Mouse (Mus musculus): ENCODE results near the gene Fxr1. TPM values are rescaled to one million over a fixed set of nuclear protein-coding genes. Genes with fewer than 3 reads are reported as not detected.

Gene Fxr1
- polyA plus RNA-seq, 1 experiment from 2014 or later, result 45.8 TPM

DNA sequence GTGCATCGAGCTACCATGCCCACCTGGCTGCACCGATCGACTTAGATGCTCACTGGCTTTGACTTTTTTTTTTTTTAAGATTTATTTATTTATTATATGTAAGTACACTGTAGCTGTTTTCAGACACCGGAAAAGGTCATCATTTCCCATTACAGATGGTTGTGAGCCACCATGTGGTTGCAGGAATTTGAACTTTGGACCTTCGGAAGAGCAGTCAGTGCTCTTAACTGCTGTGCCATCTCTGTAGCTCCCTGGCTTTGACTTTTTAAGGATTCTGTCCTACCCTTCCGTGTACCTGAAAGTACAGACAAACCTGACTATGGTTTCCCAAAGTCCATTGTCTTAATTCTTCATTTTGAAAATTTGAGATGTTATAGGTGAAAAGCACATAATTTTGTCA, 53.0 kb downstream of the Fxr1 start:
- Histone ChIP-seq H3K27ac (no peak overlapping the region), H3K9ac (replicated peaks) (no peak overlapping the region), H3K27me3 (no peaks in the 10 kb centered on the region), H3K36me3 (peaks cover 32% of the 10 kb centered on the region), H3K4me1 (replicated peaks) (no peaks in the 10 kb centered on the region), H3K4me3 (replicated peaks) (no peak overlapping the region), H3K9me3 (no peaks in the 10 kb centered on the region), H3K4me2 (replicated peaks) (no peak overlapping the region)
- ATAC-seq, result no peak
- WGBS, result 95% methylated on average over 6 of the region's 6 CpGs

DNA sequence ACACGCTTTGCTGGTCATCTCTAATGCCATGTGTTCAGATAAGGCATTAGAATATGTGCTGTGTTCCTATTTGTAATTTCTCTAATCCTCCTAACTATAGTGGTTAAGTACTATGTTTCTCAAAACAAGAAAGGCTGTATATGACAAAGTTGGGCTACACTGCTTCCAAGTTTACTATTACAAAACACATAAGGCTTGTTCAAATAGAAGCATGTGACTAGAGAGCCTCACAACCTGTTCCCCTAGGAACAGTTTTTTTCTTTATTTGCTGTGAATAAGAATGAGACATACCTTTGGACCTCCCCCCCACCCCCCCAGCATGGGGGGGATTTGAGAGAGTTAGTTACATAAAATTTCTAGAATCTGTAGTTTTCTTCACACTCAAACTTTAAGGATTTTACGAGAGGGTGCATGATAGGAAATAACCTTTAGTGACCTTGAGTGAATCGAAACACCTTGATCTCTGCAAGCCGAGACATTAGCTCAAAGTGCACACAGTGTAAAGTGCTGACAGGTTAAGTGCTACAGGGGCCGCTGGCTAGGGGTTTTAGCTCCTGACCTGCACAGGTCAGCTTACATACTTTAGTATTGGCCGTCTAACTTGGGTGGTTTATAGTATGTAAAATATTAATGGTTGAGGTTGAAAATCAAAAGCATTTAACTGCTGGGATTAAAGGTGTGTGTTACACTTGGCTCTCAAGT, 56.5 kb downstream of the Fxr1 start:
- Histone ChIP-seq H3K4me1 (replicated peaks) (peaks cover 9% of the 10 kb centered on the region), H3K9ac (replicated peaks) (no peak overlapping the region), H3K36me3 (peaks cover 35% of the 10 kb centered on the region), H3K27ac (no peak overlapping the region), H3K4me3 (replicated peaks) (no peak overlapping the region), H3K4me2 (replicated peaks) (no peak overlapping the region), H3K9me3 (no peaks in the 10 kb centered on the region), H3K27me3 (no peaks in the 10 kb centered on the region)
- no peak for ATAC-seq
- 90% methylated on average over 6 of the region's 6 CpGs for WGBS

DNA sequence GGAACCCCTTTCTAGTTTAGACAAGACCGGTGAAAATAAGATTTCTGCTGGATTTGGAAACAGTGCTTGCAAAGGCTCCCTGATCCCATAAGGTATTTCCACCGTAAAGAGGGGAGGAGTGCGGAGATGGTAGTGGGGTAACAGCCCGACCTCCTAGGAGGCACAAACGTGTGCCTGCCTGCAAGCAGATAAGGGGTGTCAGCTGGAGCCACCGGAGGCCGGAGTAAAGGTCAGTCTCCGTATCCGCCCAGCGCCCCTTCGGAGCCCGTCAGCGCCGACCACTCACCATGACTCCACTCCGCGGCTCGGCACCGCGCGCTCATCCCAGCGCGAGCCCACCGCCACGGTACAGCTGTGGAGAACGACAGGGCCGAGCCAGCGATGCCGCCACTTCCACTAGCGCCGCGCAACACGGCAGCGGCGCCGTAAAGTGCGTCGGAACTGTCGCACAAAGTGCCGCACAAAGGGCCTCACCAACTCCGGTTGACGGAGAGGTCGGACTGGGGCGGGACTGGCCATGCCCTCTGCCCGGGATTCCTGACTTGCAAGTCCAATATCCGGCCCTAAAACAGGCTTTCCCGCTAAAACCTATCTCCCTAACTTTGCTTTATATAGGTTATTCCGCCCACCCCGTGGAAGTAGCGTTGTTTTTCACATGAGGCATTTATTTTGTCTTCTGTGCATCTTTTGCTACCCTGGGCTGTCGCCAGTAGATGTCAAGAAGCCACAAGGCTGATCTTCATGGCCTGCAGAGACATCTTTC, 61.3 kb downstream of the Fxr1 start, which contains the start of gene Dnajc19:
Gene Dnajc19 (minus strand): TSS at position 422 of the 763 bp plus-strand sequence.
- Histone ChIP-seq H3K36me3 (peaks cover 12% of the 10 kb centered on the region; the same call in 1 of the 2 replicates), H3K27me3 (no peaks in the 10 kb centered on the region), H3K4me3 (replicated peaks) (peak within 1 kb of the TSS; percentile 79), H3K9me3 (no peaks in the 10 kb centered on the region), H3K9ac (replicated peaks) (peak within 1 kb of the TSS; percentile 86), H3K27ac (peak within 1 kb of the TSS; percentile 79; the same call in 1 of the 2 replicates), H3K4me2 (replicated peaks) (peak within 1 kb of the TSS; percentile 68), H3K4me1 (replicated peaks) (peaks cover 18% of the 10 kb centered on the region)
- under 1% methylated on average over 50 of the region's 50 CpGs for WGBS
- ATAC-seq, result peak; percentile 97

DNA sequence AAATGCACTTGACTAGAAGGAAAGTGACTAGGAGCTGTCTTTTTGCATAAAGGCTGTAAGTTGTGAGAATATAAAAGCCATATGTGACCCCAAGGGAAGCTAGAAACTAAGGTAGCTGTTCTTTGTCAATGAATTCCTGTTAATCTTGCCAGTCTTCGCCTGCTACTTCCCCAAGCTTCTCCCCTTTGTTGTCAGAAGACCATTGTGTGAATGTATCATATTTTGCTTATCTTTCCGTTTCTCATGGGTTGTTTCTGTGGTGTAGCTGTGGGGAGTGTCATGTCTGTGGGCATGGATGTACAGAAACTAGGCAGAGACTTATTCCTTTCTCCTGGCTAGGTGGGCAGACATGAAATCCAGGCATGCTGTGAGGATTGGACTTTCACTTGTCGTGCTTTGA, 62.2 kb downstream of the Fxr1 start:
- Histone ChIP-seq H3K27me3 (no peaks in the 10 kb centered on the region), H3K4me2 (replicated peaks) (peak overlapping the region; percentile 68), H3K9me3 (no peaks in the 10 kb centered on the region), H3K27ac (peak overlapping the region; percentile 79; the same call in 1 of the 2 replicates), H3K9ac (replicated peaks) (peak overlapping the region; percentile 86), H3K4me3 (replicated peaks) (peak overlapping the region; percentile 79), H3K4me1 (replicated peaks) (peaks cover 18% of the 10 kb centered on the region), H3K36me3 (peaks cover 8% of the 10 kb centered on the region; the same call in 1 of the 2 replicates)
- WGBS, result 84% methylated on average over 3 of the region's 3 CpGs
- ATAC-seq, result no peak

DNA sequence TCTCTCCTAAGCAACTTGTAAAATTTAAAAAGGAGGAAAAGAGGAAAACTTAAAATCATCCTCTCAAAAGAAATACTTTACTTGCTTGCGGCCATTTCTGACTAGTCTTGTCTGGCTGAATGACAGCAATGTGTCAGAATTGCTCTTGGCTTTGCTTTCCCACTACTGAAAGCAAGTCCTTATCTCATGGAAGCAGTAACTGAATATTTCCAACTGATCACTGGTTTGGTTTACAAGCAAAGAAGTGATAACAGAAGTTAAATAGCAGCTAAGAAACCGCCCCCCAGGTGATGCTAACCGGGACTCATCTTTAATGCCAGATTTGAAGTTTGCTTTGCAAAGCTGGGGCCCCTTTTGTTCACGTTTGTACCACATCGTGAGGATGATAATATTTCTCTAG, 63.9 kb downstream of the Fxr1 start:
- no peak overlapping the region for H3K4me2 ChIP-seq (replicated peaks)
- H3K27ac ChIP-seq, result no peak overlapping the region
- no peak for ATAC-seq

DNA sequence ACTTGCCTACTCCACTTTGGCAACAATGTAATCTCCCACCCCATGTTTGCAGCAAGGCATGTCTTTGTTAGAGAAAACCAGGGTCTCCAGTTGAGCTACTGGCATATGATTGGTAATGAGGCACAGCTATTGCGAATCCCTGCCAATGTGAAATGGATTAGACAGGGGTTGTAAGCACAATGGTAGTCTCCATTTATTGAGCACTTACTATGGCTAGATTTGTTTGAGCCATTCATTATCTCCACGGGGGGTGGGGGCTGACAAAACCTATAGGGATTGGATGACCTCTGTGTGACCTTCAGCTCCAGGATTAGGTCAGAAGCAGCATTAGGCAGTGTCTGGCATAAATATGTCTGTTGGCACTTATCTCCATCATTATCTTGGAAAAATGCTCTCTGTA, 83.1 kb downstream of the Fxr1 start:
- Histone ChIP-seq H3K4me2 (replicated peaks) (no peak overlapping the region), H3K9ac (replicated peaks) (no peak overlapping the region), H3K4me1 (replicated peaks) (peaks cover 16% of the 10 kb centered on the region), H3K4me3 (replicated peaks) (no peak overlapping the region), H3K27me3 (peaks cover 8% of the 10 kb centered on the region), H3K27ac (no peak overlapping the region), H3K36me3 (no peaks in the 10 kb centered on the region), H3K9me3 (no peaks in the 10 kb centered on the region)
- 30% methylated on average over 2 of the region's 2 CpGs for WGBS
- peak; percentile 40; the same call in 1 of the 2 replicates for ATAC-seq

More for the DNA sequence above, 63.9 kb downstream of the Fxr1 start:
- Histone ChIP-seq H3K4me1 (replicated peaks) (peaks cover 18% of the 10 kb centered on the region), H3K9ac (replicated peaks) (no peak overlapping the region), H3K9me3 (no peaks in the 10 kb centered on the region), H3K36me3 (peaks cover 4% of the 10 kb centered on the region; the same call in 1 of the 2 replicates), H3K4me3 (replicated peaks) (no peak overlapping the region), H3K27me3 (no peaks in the 10 kb centered on the region)
- WGBS, result 79% methylated on average over 5 of the region's 5 CpGs

DNA sequence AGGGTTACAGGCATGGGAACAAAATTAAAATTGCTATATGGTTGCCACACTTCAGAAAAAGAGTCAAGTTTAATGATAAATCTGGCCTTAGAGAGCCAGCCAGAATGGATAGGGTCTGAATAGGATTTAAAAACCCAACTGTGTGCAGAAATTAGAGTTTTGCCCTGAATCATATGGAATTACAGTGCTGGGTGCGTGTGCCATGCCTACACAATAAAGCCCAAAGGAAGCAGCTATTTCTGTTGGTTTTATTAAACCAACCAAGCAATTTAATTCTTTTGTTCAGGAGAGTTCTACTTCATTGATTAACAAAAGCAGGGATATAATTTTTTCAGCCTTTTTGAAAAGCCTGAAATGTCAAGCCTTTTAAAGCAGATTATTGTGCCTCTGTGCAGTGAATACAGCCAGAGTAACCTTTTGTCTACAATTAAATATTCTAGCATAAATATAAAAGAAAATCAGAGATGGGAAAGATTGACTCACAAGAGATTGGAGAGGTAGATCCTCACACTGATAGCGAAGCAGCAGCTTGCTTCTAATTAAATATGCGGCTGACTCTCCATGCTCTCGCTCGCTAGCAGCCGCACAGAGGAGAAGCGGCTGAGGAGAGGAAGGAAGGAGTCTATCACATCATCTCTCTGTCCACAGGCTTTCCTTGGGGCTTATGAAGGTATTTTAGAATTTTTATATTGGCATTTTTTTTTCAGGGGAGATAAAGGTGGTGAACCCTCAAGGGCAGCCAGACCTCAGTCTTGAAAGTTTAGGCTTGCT, 84.3 kb downstream of the Fxr1 start:
- Histone ChIP-seq H3K4me1 (replicated peaks) (peaks cover 16% of the 10 kb centered on the region), H3K9ac (replicated peaks) (no peak overlapping the region), H3K4me3 (replicated peaks) (peak overlapping the region; percentile 15; the same call in 1 of the 2 replicates), H3K27me3 (peaks cover 9% of the 10 kb centered on the region), H3K9me3 (no peaks in the 10 kb centered on the region), H3K27ac (peak overlapping the region; percentile 39; the same call in 1 of the 2 replicates), H3K4me2 (replicated peaks) (peak overlapping the region; percentile 41), H3K36me3 (no peaks in the 10 kb centered on the region)
- 8% methylated on average over 7 of the region's 7 CpGs for WGBS
- ATAC-seq, result peak; percentile 82

DNA sequence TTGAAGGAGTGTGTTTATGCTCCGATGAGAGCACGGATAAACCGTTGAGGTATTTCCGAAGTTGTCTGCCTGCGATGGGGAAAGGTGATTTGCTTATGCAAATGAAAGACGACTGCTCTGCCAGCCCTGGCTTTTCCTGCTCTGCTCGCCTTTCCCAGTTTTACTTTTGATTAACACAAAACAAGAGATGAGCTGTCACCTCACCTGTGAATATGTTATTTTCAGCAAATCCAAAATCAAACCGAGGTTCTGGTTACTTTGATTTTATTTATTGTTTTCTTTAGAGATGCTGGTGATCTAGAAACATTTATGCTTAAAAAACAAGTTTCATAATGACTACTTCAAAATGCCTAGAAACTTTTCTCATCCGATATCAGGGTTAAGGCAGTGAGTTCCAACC, 86.7 kb downstream of the Fxr1 start:
- H3K36me3 ChIP-seq, result no peaks in the 10 kb centered on the region
- H3K9me3 ChIP-seq, result no peaks in the 10 kb centered on the region
- peak overlapping the region; percentile 13 for H3K4me2 ChIP-seq (replicated peaks)
- peaks cover 9% of the 10 kb centered on the region for H3K27me3 ChIP-seq
- no peak overlapping the region for H3K9ac ChIP-seq (replicated peaks)
- 28% methylated on average over 9 of the region's 9 CpGs for WGBS
- H3K4me3 ChIP-seq (replicated peaks), result 0 out of 2 replicates have a peak overlapping the region, but pooled peaks have one; percentile 1
- no peak overlapping the region for H3K27ac ChIP-seq
- ATAC-seq, result no peak
- peaks cover 16% of the 10 kb centered on the region for H3K4me1 ChIP-seq (replicated peaks)

DNA sequence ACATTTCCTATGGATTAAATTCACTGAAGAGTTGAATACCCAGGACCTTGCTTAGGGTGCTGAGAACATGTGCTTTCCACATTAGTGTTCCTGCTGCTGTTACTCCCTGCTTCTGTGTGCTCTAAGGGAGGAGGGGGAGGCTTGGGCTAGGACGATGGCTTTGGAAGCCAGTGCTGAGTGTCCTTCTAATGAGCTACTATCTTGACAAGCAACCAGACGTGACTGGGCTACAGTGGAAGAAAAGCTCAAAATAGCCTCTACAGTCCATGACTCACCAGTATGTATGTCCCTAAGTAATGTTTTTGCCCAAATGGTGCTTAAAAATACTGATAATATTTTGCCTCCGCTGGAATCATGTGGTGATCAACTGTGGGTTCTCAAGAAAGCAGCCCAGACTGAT, 87.9 kb downstream of the Fxr1 start:
- no peaks in the 10 kb centered on the region for H3K9me3 ChIP-seq
- peaks cover 16% of the 10 kb centered on the region for H3K4me1 ChIP-seq (replicated peaks)
- no peak overlapping the region for H3K9ac ChIP-seq (replicated peaks)
- 0 out of 2 replicates have a peak overlapping the region, but pooled peaks have one; percentile 5 for H3K4me2 ChIP-seq (replicated peaks)
- no peak for ATAC-seq
- H3K36me3 ChIP-seq, result no peaks in the 10 kb centered on the region
- WGBS, result 78% methylated on average over 3 of the region's 3 CpGs
- H3K4me3 ChIP-seq (replicated peaks), result no peak overlapping the region
- H3K27me3 ChIP-seq, result peaks cover 9% of the 10 kb centered on the region
- no peak overlapping the region for H3K27ac ChIP-seq

DNA sequence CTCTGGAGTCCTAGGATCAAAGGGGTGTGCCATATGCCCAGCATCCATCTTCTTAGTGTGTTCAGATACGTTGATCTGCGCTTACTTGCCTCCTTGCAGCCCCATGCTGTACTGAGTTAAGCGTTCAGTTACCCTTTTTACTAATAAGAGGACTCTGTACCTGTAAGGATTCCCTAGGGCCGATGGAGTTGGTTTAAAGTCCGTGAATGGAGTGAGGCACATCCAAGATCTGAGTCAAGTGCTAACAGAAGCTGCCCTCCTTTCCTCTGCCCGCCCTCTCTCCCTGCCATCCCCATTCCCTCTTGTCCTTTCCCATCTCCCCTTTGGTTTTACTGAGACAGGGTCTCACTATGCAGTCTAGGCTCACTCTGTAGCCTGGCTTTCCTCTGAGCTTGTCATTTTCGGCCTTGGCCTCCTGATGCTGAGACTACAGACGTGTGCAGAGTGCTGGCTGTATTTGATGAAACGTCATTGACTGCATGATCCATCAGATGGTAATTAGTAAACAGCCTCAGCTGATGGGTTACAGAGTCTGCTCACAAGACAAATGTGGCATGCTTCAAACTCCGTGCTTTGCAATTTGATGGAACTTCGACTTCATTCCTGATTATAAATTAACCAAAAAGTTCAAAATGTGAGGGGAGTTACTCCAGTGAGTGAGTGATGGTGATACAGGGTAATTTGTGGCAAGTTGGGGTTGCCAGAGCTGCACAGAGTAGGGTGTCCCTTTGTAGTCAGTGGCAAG, 92.4 kb downstream of the Fxr1 start:
- Histone ChIP-seq H3K36me3 (no peaks in the 10 kb centered on the region), H3K27me3 (peaks cover 10% of the 10 kb centered on the region), H3K4me1 (replicated peaks) (peaks cover 3% of the 10 kb centered on the region; the same call in 1 of the 2 replicates), H3K4me3 (replicated peaks) (no peak overlapping the region), H3K4me2 (replicated peaks) (no peak overlapping the region), H3K9me3 (no peaks in the 10 kb centered on the region), H3K27ac (no peak overlapping the region), H3K9ac (replicated peaks) (no peak overlapping the region)
- 79% methylated on average over 11 of the region's 11 CpGs for whole genome bisulfite sequencing
- no peak for ATAC-seq

DNA sequence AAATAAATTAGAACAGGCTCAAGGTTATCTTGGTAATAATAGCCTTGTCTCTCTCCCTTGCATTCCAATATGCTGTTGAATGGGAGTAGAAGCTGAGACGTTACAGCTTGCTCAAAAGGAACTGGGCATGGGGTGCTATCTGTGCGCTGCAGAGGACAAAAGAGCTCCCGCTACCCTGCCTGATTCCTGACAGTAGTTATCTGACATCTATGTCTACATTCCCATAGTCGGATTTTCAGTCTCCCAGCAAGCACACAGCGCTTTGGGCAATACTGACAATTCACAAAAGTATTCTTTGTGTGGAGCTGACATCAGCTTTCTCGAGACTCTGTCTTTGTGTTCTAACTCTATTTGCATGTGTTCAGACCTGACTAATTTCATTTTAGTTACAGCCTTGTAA, 96.1 kb downstream of the Fxr1 start:
- H3K4me3 ChIP-seq (replicated peaks), result no peak overlapping the region
- H3K36me3 ChIP-seq, result no peaks in the 10 kb centered on the region
- H3K27ac ChIP-seq, result 0 out of 2 replicates have a peak overlapping the region, but pooled peaks have one; percentile 44
- peaks cover 3% of the 10 kb centered on the region; the same call in 1 of the 2 replicates for H3K4me1 ChIP-seq (replicated peaks)
- 0 out of 2 replicates have a peak, but pooled peaks cover 3% of the 10 kb centered on the region for H3K27me3 ChIP-seq
- no peak overlapping the region for H3K9ac ChIP-seq (replicated peaks)
- peak; percentile 55 for ATAC-seq
- WGBS, result 18% methylated on average over 6 of the region's 6 CpGs
- no peaks in the 10 kb centered on the region for H3K9me3 ChIP-seq
- H3K4me2 ChIP-seq (replicated peaks), result 0 out of 2 replicates have a peak overlapping the region, but pooled peaks have one; percentile 13
